Mouse (Mus musculus) lung, postnatal 25 days (tissue): ENCODE measurements at regions not wholly inside any gene's neighbourhood (a gene's known extent, or its start where the extent isn't known, plus 50 kb on each side); places are given as distances from the start of the nearest gene placed in this dataset.
"Not testable (repeated sequence)": the region's sequence is repeated elsewhere in the genome, so short reads cannot be mapped to it uniquely, and the experiment has no call there.

ENCODE experiments used
- DNase-seq: peaks from one replicate; pipeline ENCODE4 v3.0.0; 2022; ENCODE audit warnings: low spot score

DNA sequence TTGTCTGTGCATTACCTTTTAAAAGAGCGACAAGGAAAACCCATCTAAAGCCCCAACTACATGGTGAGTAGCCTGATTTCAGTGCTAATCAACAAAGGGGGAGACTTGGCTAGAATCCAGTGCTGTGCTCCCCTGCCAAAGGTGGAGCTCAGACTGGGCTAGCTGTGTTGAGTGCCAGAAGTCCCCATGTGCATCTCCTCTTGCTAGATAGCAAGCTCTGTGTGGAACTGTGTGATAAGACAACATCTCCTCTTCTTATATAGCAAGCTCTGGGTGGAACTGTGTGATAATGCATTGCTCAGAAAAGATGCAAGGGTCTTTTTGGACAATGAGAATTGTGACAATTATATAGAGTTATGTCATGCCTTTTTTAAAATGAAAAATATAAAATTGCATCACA, 741.4 kb downstream of the Adam6a start:
- no peak for DNase-seq

DNA sequence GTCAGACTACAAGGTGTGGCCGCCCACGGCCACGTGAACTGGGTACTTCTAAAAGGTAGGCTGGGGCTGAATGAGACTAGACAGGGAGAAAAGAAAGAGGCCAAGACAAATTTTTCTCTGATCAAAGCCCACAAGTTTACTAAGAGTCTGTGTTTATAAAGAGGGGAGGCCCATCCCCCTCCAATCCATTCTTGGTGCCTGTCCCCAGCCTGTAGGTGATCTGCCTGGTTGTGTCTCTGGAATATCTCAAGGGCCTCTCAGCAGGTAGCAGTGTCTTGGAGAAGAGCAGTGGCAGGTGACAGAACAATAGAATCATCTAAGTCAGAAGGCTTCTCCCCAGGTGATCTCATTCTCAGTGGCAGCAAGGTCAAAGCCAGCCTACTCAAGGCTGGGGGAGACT, 743.3 kb downstream of the Adam6a start:
- no peak for DNase-seq

DNA sequence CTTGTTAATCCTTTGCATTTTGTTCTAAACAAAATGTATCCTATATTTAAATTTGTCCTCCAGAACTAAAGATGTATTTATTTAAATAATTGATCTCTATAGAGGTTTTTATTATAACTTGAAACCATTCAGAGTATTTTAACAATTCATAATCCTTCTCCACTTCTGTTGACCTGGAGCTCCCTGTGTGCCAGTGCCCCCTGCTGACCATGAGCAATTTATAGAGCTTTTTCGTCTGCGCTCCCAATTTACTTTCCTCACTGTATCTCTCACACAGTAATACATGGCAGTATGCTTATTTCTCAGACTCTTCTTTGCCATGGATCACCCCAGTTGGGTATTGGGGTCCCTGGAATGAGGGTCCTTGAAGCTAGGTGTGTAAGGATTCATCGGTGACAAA, 747.4 kb downstream of the Adam6a start:
- no peak for DNase-seq

DNA sequence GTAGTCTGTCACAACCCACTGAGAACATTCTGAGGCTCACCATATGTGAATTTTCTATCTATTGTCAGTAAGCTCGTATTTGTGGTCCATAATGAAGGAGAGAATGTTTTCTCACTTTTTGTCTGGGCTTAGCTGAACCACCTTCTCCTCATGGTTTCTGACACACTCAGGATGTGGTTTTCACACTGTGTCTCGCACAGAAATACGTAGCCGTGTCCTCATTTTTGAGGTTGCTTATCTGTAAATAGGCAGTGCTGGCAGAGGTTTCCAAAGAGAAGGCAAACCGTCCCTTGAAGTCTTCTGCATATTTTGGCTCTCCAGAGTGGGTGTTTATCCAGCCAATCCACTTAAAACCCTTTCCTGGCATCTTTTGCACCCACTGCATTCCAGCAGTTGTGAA, 756.1 kb downstream of the Adam6a start:
- DNase-seq, result peak; percentile 7

DNA sequence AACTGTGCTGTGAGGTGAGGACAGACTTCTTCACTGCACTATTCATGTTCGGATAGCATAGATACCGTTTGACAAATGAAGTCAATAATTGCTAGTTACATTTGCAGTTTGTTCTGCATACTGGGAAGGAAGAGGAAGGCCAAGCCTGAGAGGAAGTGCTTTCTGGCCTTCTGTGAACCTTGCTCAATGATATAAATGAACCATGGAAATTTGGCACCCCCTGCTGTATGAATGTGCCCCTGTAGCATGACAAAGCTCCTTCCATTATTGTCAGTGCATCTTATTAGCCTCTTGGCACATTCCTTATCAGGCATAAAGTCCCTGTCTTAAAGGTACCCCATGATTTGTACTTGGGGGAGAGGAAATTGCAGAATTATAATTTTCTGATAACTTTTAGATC, 758.0 kb downstream of the Adam6a start:
- no peak for DNase-seq

DNA sequence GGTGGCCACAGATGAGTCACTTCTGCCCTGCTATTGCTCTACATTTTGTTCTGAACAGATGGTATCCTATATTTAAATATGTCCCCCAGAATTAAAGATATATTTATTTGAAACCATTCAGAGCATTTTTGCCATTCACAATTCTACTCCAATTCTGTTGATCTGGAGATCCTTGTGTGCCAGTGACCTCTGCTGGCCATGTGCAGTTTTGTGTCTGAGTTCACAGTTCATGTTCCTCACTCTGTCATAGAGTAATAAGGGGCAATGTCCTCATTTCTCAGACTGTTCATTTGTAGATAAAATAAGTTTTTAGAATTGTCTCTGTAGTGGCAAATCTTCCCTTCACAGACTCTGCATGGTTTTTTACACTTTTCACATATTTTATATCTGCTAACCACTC, 788.8 kb downstream of the Adam6a start:
- DNase-seq, result no peak

DNA sequence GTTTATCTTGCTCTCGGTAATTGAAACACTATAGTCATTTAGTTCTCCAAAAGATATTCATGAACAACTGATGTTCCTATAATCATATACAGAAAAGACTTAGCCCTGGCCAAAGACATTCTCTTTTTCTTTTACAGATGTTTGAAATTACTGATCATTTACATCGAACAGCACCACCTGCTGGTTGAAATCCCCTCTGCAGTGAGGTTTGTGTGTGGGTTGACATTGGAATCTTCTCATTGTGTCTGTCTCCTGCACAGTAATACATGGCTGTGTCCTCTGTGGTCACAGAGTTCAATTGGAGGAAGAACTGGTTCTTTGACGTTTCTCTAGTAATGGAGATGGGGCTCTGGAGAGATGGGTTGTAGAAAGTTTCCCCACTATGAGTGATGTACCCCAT, 822.6 kb downstream of the Adam6a start:
- no peak for DNase-seq

DNA sequence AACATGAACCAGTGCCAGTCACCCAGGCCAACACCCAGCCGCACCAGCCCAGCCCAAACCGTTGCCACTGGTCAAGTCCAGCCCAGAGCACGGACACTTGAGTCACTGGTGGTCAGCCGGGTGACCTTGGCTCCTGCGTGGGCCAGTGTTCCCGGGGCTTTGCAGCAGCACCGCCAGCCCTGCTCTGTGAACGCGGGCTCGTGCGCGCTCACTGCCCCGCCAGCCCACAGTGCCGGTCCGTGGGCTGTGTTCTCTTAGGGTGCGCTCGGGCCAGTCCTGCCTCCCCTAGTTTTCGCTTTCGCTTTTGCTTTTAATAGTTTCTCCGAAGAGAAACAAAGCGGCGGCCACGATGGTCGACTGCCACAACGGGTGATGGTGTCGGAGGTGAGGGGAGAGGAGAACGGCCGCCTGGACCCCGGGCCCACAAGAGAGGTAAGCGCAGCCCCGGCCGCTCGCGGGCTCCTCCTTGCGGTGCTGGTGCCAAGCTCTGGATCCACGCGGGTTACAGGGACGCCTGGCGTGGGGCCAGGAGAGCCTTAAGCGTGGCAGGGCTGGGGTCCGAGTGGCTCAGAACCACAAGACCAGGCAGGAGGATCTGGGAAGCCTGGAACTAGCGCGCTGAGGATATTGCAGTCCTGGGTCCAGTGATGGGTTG, 835.1 kb downstream of the Adam6a start:
- DNase-seq, result peak; percentile 1

DNA sequence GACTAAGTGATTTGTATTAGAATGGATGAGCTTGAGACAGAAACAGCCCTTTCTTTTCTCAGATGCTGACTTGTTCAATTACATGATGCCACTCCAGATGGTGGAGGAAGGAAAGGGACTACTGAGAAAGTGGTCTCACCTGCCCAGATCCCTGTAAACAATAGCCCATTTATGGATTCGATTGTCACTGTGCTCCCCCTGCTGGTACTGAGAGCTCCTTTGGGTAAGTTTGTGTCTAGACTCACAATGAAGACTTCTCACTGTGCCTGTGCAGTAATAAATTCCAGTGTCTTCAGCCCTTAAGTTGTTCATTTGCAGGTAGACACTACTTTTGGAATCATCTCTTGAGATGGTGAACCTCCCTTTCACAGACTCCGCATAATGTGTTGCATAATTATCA, 847.7 kb downstream of the Adam6a start:
- DNase-seq, result no peak

DNA sequence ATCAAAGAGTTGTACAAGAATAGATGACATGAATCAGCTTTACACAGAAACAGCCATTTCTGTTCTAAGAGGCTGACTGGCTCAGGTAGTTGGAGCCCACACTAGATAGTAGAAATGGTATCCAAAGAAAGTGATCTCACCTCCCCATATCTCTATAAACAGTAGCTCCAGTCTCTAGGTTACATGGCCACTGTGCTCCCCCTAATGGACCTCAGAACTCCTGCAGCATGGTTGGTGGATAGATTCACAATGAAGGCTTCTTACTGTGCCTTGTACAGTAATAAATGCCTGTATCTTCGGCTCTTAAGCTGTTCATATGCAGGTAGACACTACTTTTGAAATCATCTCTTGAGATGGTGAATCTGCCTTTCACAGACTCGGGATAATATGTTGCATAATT, 862.5 kb downstream of the Adam6a start:
- DNase-seq, result no peak

DNA sequence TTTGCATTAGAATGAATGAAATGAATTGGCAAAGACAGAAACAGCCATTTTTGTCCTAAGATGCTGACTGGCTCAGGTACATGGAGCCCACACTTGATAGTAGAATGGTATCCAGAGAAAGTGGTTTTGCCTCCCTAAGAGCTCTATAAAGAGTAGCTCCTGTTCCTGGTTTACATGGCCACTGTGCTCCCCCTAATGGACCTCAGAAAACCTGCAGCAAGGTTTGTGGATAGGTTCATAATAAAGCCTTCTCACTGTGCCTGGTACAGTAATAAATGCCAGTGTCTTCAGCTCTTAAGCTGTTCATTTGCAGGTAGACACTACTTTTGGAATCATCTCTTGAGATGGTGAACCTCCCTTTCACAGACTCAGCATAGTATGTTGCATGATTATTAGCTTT, 890.8 kb downstream of the Adam6a start:
- no peak for DNase-seq

DNA sequence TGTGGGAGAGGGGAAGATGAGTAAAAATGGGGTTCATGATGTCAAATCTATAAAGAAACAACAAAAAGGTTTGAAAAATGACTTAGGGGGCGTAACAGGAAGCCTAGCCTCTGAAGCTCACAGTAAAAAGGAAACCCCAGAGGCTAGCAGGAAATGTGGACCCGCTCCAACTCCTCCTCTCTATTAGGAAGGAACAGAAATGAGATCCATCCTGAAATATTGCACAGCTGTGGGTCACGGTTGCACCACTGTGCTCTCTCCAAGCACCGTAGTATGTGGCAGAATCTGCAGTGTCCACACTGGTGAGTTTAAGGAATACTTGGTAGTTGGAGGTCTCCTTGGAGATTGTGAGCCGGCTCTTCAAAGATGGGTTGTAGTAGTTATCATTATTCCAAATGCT, 918.3 kb downstream of the Adam6a start:
- DNase-seq, result no peak

DNA sequence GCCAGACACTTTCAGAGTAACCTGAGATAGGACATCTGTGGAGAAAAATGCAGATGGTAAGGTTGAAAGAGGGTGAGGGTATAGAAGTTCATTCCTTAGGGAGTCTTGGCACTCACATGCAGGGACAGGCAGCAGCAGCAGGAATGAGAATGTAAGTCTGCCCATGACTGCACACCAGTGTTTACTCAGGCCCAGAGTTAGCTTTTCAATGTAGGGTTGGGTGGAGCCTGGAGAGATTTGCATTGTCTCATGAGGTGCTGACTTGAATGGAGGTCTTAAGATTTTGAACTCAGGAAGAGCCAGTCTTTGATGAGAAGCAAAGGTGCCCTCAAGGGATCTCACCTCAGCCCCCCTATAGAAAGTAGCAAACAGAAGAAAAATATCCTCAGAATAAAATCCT, 918.9 kb downstream of the Adam6a start:
- no peak for DNase-seq

DNA sequence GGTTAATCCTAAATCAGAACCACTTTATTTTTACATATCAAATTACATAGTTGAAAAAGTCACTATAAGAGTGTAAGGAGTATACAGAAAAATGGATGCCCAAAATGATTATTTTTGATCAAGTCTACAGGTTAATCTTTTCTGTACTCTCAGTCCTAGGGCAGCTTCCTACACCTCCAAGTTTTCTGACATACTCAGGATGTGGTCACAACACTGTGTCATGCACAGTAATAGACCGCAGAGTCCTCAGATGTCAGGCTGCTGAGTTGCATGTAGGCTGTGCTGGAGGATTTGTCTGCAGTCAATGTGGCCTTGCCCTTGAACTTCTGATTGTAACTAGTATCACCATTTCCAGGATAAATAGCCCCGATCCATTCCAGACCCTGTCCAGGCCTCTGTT, 925.1 kb downstream of the Adam6a start:
- no peak for DNase-seq

DNA sequence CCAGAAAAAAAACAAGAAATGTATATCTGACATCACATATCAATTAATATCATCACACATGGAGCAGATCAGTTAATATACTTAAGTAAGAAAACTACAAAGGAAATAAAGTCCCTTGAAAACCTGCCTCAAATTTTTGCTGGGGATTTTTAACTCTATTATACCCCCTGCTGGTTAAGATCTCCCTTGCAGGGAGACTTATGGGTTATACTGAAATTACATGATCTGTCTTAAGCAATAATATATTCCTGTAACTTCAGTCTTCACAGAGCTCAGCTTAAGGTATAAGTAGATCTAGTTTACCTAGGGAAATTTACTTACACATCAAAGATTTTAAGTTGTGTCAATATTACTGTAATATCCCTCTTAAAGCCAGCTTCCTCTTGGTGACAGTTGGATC, 929.0 kb downstream of the Adam6a start:
- not testable (repeated sequence) for DNase-seq

DNA sequence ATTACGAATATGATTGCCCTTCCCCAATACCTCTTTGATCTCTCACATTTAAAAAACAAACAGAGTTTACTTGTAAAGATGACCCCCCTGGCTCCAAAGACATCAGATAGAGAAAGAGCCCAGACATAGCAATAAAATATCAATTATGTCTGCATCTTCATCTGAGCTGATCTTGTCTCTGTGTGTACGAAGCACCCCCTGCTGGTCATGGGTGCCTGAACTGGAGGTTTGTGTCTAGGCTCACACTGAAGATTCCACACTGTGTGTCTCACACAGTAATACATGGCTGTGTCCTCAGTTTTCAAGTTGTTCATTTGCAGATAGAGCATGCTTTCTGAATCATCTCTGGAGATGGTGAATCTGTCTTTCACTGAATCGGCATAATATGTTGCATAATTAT, 935.0 kb downstream of the Adam6a start:
- DNase-seq, result no peak

DNA sequence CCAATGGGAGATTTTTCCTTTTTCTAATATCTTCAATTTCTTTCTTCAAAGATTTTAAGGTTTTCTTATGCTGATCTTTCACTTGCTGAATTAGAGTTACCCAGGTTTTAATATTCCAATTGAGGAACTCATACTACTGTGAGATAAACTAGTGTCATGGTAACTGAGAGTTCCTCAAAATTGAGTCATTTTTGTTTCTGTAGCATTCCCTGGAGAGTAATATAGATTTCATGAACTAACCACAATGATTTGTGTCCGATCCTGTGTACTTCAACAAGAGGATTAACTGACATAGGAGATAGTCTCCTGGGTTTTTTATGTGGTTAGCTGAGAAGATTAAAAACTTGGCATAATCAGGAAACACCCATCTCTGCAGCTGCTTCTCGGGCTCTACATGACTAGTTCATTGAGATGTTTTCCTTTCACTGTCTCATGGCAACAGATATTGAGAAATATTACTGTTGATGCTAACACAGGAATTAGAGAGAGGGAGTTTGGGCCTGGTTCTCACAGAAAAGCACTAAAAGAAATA, 949.9 kb downstream of the Adam6a start:
- not testable (repeated sequence) for DNase-seq

DNA sequence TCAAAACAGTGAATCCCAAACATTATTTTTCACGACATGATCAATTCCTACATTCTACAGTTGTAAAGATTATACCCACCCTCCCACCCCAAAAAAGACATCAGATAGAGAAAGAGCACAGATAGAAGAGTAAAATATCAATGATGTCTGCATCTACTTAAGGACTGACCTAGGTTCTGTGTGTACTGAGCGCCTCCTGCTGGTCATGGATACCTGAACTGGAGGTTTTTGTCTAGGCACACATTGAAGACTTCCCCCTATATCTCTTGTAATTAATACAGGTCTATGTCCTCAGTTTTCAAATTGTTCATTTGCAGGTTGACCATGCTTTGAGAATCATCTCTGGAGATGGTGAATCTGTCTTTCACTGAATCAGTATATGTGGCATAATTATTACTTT, 952.0 kb downstream of the Adam6a start:
- DNase-seq, result no peak

DNA sequence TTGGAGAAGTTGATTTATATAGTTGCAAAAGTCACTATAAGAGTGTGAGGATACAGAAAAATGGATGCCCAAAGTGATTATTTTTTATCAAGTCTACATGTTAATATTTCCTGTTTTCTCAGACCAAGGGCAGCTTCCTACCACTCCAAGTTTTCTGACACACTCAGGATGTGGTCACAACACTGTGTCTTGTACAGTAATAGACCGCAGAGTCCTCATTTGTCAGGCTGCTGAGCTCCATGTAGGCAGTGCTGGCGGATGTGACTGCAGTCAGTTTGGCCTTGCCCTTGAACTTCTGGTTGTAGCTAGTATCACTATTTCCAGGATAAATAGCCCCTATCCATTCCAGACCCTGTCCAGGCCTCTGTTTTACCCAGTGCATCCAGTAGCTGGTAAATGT, 969.4 kb downstream of the Adam6a start:
- DNase-seq, result no peak

DNA sequence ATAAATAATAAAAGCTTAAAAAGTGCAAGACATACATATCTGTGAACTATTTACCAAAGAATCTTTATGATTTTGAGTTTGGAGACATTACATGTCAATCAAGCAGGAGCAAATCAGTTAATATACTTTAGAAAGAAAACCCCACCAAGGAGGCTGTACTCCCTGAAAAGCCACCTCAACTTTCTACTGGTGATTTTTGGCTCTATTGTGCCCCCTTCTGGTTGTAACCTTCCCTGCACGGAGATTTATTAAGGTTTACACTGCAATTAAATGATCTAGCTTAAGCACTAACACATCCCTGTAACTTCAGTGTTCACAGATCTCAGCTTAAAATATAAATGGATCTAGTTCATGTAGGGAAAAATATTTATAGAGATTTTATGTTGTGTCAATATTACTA, 998.4 kb downstream of the Adam6a start:
- DNase-seq, result not testable (repeated sequence)

DNA sequence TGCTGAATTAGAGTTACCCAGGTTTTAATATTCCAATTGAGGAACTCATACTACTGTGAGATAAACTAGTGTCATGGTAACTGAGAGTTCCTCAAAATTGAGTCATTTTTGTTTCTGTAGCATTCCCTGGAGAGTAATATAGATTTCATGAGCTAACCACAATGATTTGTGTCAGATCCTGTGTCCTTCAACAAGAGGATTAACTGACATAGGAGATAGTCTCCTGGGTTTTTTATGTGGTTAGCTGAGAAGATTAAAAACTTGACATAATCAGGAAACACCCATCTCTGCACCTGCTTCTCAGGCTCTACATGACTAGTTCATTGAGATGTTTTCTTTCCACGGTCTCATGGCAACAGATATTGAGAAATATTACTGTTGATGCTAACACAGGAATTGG, 1001.2 kb downstream of the Adam6a start:
- DNase-seq, result not testable (repeated sequence)

DNA sequence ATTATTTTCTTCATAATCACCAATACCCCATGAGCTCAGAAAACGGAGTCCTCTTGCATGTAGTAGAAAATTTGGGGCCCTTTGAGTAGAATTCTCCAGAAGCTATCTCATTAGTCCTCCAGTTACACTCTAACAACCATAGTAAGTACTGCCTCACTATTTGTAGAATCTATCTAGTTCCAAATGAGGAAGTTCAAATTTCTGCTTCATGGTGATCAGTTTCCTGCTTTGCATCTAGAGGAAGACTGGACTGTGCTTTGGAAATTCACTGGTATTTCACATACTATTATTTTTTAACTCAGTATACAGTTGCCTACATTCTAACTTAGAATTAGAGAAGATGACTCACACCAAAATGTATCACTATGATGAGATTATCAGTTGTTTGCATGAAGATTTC, 1018.7 kb downstream of the Adam6a start:
- no peak for DNase-seq

DNA sequence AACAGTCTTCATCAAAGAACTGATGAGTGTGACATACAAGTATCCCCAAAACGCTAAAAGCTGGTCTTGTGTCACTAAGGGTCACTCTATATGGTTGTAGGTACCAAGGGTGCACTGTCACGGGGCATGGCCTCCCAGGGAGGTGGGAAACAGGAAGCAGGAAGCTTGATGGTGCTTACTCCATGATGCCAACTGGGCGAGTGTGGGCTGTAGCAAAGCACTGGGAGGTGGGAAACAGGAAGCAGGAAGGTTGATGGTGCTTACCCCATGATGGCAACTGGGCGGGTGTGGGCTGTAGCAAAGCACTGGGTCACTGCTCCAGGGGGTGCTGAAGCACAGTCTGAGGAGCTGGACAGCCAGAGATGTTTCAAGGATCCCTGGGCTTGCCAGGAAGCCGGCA, 1019.3 kb downstream of the Adam6a start:
- no peak for DNase-seq

DNA sequence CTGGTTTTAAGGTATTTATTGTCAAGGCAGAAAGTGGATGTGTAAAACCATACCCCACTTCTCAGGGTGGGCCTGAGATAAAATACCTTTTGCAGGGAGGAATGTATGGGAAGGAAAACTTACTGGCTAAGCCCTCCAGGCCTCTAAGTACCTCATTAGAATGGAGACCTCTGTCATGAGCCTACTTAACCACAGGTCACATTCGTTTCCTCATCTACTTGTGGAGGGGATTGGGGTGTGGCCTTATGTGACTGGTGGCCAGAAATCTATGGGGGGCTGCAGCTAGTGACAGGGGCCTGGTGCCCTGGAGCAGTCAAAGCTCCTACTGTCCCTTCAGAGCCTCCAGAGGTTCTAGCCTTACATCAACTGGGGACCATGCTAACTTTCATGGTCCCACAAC, 1020.0 kb downstream of the Adam6a start:
- no peak for DNase-seq

DNA sequence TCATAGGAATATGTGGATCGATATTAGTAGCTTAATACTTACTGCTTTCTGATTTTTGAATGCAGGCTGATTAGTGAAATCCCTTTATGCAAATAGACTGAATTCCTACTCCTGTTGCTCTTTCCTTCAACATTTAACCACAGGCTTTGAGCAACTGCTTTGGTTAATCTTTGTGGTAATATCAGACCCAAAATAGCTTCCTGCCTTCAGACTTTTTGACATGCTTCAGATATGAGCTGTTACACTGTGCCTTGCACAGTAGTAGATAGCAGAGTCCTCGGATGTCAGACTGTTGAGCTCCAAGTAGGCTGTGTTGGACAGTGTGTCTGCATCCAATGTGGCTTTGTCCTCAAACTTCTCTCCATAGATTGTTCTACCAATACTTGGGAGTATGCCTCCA, 1020.6 kb downstream of the Adam6a start:
- no peak for DNase-seq
